Mouse (Mus musculus) C2C12 (cell line): ENCODE measurements around the gene Bpgm.

ENCODE experiments used
- CTCF ChIP-seq: IDR thresholded peaks from one replicate; pipeline ENCODE4 v1.5.1; 2011; ENCODE audit not compliant: control insufficient read depth, insufficient read depth, insufficient read length
- FOSL1 ChIP-seq: IDR thresholded peaks from one replicate; pipeline ENCODE4 v1.8.0; 2011; ENCODE audit warnings: mild to moderate bottlenecking, low read length; ENCODE audit not compliant: poor library complexity, insufficient read depth, severe bottlenecking
- MAX ChIP-seq: IDR thresholded peaks from one replicate; pipeline ENCODE4 v1.6.1; 2011; ENCODE audit warnings: mild to moderate bottlenecking, control low read depth

DNA sequence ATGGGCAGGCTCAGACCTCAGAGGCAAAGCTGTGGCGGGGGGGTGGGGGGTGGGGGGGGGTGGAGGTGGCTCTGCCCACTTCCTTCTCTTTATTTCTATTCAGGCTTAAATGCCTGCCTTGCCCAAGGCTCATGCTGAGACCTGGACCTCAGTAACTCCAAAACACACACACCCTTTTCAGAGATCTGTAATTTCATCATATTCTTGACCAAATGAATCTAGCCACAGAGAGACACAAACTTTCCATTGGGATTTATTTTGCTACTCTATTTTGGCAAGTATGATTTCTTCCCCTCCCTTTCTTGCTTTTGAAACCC lies 39.7 kb downstream of the Bpgm start:
- no peak for TF ChIP-seq CTCF
- TF ChIP-seq MAX = no peak
- TF ChIP-seq FOSL1 = no peak
